Mouse (Mus musculus): ENCODE data around the gene Trmt112. TPM values are rescaled to one million over a fixed set of nuclear protein-coding genes. Genes with fewer than 3 reads are reported as not detected.

The Trmt112 gene
- total and polyA plus RNA-seq, 2 experiments from 2014 or later: 85.4 to 110 TPM

DNA sequence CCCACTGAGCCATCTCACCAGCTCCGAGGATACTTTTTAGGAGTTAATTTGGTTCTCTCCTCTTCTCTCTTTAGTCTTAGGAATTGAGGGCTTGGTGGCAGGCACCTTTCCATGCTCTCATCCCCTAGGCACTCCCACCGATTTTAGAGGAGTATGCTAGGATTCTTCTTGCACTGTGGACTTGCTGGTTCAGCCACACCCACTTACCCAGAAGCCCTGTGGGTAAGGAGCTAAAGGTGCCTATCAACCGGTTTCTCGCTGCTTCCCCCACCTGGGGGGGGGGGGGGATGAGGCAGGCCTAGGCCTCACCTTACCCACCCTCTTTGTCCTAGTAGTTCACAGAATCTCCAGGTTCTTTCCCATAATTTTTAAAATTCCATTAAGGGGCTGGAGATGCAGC is 38.2 kb downstream of the Trmt112 start:
- TF ChIP-seq CTCF (IDR thresholded peaks at IDR 0.05): no peak
- Histone ChIP-seq H3K9ac (replicated peaks; ENCODE audit: low read length, poor library complexity, severe bottlenecking) (no peak overlapping the region), H3K27me3 (ENCODE audit: insufficient read depth, low read length) (no peaks in the 10 kb centered on the region), H3K36me3 (ENCODE audit: insufficient read depth, low read length) (peaks cover 5% of the 10 kb centered on the region; the same call in 1 of the 2 replicates), H3K4me2 (ENCODE audit: low read depth, low read length, poor library complexity, severe bottlenecking) (no peak overlapping the region), H3K4me3 (ENCODE audit: low read depth, low read length) (no peak overlapping the region), H3K9me3 (ENCODE audit: low read length) (no peaks in the 10 kb centered on the region), H3K4me1 (ENCODE audit: insufficient read depth, low read length) (peaks cover 2% of the 10 kb centered on the region), H3K27ac (ENCODE audit: low read depth, low read length) (no peak overlapping the region)
- 58% methylated on average over 4 of the region's 4 CpGs for WGBS
- no peak for ATAC-seq (ENCODE audit: low FRiP score)
- DNase-seq (ENCODE audit: low spot score): no peak

- WGBS: 80% methylated on average over 4 of the region's 4 CpGs
Measured at GRCm38 (mm10) chr19:6948186-6948585, 38.7 kb downstream of the Trmt112 start.

DNA sequence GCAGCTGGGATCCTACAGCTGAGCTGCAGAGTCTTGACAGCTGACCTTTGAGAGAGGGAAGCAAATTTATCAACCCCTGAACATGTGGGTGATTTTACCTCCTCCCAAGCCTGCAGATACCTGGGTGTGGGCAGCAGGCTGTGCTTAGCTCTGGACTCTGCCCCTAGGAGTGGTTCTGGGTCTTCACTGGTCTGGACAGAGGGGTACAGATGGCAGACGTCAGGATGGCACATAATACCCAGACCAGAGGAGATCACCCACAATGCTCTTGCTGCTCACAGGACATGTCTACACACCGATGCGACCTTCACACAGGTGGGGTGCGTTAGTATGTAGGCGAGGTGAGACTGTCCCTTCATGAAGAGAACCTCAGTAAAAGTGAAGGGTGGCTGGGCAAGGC is 40.0 kb downstream of the Trmt112 start:
- Histone ChIP-seq H3K27ac (ENCODE audit: low read depth, low read length) (no peak overlapping the region), H3K9ac (replicated peaks; ENCODE audit: low read length, poor library complexity, severe bottlenecking) (no peak overlapping the region), H3K27me3 (ENCODE audit: insufficient read depth, low read length) (no peaks in the 10 kb centered on the region), H3K4me3 (ENCODE audit: low read depth, low read length) (no peak overlapping the region), H3K36me3 (ENCODE audit: insufficient read depth, low read length) (peaks cover 5% of the 10 kb centered on the region; the same call in 1 of the 2 replicates), H3K9me3 (ENCODE audit: low read length) (no peaks in the 10 kb centered on the region), H3K4me2 (ENCODE audit: low read depth, low read length, poor library complexity, severe bottlenecking) (no peak overlapping the region), H3K4me1 (ENCODE audit: insufficient read depth, low read length) (0 out of 2 replicates have a peak, but pooled peaks cover 3% of the 10 kb centered on the region)
- no peak for TF ChIP-seq CTCF (IDR thresholded peaks at IDR 0.05)
- WGBS: 91% methylated on average over 5 of the region's 5 CpGs
- DNase-seq (ENCODE audit: low spot score) (no peak), ATAC-seq (ENCODE audit: low FRiP score) (no peak)

More at GRCm38 (mm10) chr19:6948186-6948585, 38.7 kb downstream of the Trmt112 start:
- TF ChIP-seq CTCF (IDR thresholded peaks at IDR 0.05): no peak
- Histone ChIP-seq H3K4me1 (ENCODE audit: insufficient read depth, low read length) (0 out of 2 replicates have a peak, but pooled peaks cover 3% of the 10 kb centered on the region), H3K4me3 (ENCODE audit: low read depth, low read length) (no peak overlapping the region), H3K9me3 (ENCODE audit: low read length) (no peaks in the 10 kb centered on the region), H3K27me3 (ENCODE audit: insufficient read depth, low read length) (no peaks in the 10 kb centered on the region), H3K4me2 (ENCODE audit: low read depth, low read length, poor library complexity, severe bottlenecking) (no peak overlapping the region), H3K27ac (ENCODE audit: low read depth, low read length) (no peak overlapping the region), H3K9ac (replicated peaks; ENCODE audit: low read length, poor library complexity, severe bottlenecking) (no peak overlapping the region), H3K36me3 (ENCODE audit: insufficient read depth, low read length) (peaks cover 5% of the 10 kb centered on the region; the same call in 1 of the 2 replicates)
- ATAC-seq (ENCODE audit: low FRiP score) (no peak), DNase-seq (ENCODE audit: low spot score) (peak; percentile 48)

DNA sequence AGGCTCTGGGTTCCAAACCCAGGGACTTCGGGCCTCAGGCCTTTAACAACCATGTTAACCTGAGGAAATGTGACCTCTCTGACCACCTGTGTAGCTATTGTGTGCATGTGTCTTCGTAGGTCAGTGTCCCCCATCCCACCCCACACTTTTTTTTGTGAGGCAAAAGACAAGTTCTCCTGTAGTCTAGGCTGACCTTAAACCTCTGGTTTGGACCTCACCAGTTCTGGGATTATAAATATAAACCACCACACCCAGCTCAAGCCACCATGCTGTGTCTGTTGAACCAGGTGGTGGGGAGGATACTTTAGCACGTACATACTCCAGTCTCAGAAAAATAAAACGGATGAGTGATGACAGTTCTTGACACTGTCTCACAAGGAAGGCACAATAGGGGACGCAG is 40.5 kb downstream of the Trmt112 start:
- no peaks in the 10 kb centered on the region for H3K27me3 ChIP-seq (ENCODE audit: insufficient read depth, low read length)
- 0 out of 2 replicates have a peak, but pooled peaks cover 3% of the 10 kb centered on the region for H3K4me1 ChIP-seq (ENCODE audit: insufficient read depth, low read length)
- H3K9ac ChIP-seq (replicated peaks; ENCODE audit: low read length, poor library complexity, severe bottlenecking): peak overlapping the region; percentile 64; the same call in 1 of the 2 replicates
- ATAC-seq (ENCODE audit: low FRiP score): no peak
- H3K9me3 ChIP-seq (ENCODE audit: low read length): no peaks in the 10 kb centered on the region
- H3K4me2 ChIP-seq (ENCODE audit: low read depth, low read length, poor library complexity, severe bottlenecking): peak overlapping the region; percentile 76
- peak overlapping the region; percentile 59 for H3K4me3 ChIP-seq (ENCODE audit: low read depth, low read length)
- TF ChIP-seq CTCF (IDR thresholded peaks at IDR 0.05): no peak
- no peak for DNase-seq (ENCODE audit: low spot score)
- peaks cover 5% of the 10 kb centered on the region; the same call in 1 of the 2 replicates for H3K36me3 ChIP-seq (ENCODE audit: insufficient read depth, low read length)
- H3K27ac ChIP-seq (ENCODE audit: low read depth, low read length): peak overlapping the region; percentile 85; the same call in 1 of the 2 replicates
- WGBS: 55% methylated on average over 5 of the region's 5 CpGs

GRCm38 (mm10) chr19:6950613-6951153 is 41.2 kb downstream of the Trmt112 start:
- Histone ChIP-seq H3K4me1 (ENCODE audit: insufficient read depth, low read length) (0 out of 2 replicates have a peak, but pooled peaks cover 3% of the 10 kb centered on the region), H3K36me3 (ENCODE audit: insufficient read depth, low read length) (peaks cover 12% of the 10 kb centered on the region; the same call in 1 of the 2 replicates), H3K27ac (ENCODE audit: low read depth, low read length) (peak overlapping the region; percentile 85), H3K9me3 (ENCODE audit: low read length) (no peaks in the 10 kb centered on the region), H3K4me2 (ENCODE audit: low read depth, low read length, poor library complexity, severe bottlenecking) (peak overlapping the region; percentile 76), H3K9ac (replicated peaks; ENCODE audit: low read length, poor library complexity, severe bottlenecking) (peak overlapping the region; percentile 64), H3K4me3 (ENCODE audit: low read depth, low read length) (peak overlapping the region; percentile 59), H3K27me3 (ENCODE audit: insufficient read depth, low read length) (no peaks in the 10 kb centered on the region)
- TF ChIP-seq CTCF (IDR thresholded peaks at IDR 0.05): no peak
- ATAC-seq (ENCODE audit: low FRiP score) (peak; percentile 29; the same call in 1 of the 2 replicates), DNase-seq (ENCODE audit: low spot score) (peak; percentile 80)
- WGBS: under 1% methylated on average over 28 of the region's 28 CpGs

GRCm38 (mm10) chr19:6951381-6951968 is 42.0 kb downstream of the Trmt112 start:
- 0 out of 2 replicates have a peak, but pooled peaks cover 3% of the 10 kb centered on the region for H3K4me1 ChIP-seq (ENCODE audit: insufficient read depth, low read length)
- TF ChIP-seq CTCF (IDR thresholded peaks at IDR 0.05): no peak
- H3K27me3 ChIP-seq (ENCODE audit: insufficient read depth, low read length): no peaks in the 10 kb centered on the region
- H3K9me3 ChIP-seq (ENCODE audit: low read length): no peaks in the 10 kb centered on the region
- H3K4me2 ChIP-seq (ENCODE audit: low read depth, low read length, poor library complexity, severe bottlenecking): peak overlapping the region; percentile 76
- H3K27ac ChIP-seq (ENCODE audit: low read depth, low read length): peak overlapping the region; percentile 85
- peak overlapping the region; percentile 59 for H3K4me3 ChIP-seq (ENCODE audit: low read depth, low read length)
- H3K9ac ChIP-seq (replicated peaks; ENCODE audit: low read length, poor library complexity, severe bottlenecking): peak overlapping the region; percentile 64
- peaks cover 13% of the 10 kb centered on the region; the same call in 1 of the 2 replicates for H3K36me3 ChIP-seq (ENCODE audit: insufficient read depth, low read length)
- ATAC-seq (ENCODE audit: low FRiP score) (peak; percentile 78), DNase-seq (ENCODE audit: low spot score) (peak; percentile 96)
- WGBS: under 1% methylated on average over 35 of the region's 35 CpGs
